Mouse (Mus musculus): Measurements from ENCODE around the gene Cbfa2t2. TPM values are rescaled to one million over a fixed set of nuclear protein-coding genes. Genes with fewer than 3 reads are reported as not detected.
A peak's percentile ranks its signal among the peaks of the same experiment; 100 is the strongest.

Cbfa2t2 gene
- 3.6 and 9.8 TPM in 2 replicates for polyA plus RNA-seq (2012; rRNA removed)

DNA sequence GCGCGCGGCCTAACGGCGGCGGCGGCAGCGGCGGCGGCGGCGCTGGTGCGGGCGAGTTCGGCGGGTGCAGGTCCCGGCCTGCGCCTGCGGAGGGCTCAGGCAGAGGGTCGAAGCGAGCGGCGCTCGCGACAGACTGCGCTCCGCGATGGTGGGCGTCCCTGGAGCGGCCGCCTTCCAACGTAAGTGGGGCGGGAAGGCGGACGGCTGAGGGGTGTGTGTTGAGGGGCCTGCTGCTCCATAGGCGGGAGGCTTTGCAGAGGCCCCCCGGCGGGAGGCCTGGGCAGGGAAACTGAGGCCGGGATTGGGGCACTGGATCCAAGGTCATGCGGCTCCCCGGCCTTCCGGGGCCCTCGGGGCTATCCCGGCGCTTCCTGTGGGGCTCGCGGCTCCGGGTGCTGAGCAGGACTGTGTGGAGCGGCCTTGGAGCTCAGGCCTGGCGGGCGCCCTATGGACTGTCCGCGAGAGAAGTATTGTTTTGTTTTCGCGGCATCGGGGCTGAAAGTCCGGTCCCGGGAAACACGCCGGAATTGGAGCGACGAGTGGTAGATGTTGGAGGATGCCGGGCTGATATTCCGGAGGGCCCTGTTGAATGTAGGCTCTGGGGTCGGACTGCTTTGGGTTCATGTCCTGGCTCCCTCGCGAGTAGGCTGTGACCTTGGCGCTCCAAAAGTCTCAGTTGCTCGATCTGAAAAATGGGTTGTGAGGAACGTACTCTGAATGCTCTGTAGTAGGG is at the start of gene Cbfa2t2:
Gene Cbfa2t2 (plus strand): TSS at position 24 of the 733 bp plus-strand sequence.
- Histone ChIP-seq H3K27me3 (ENCODE audit: control insufficient read depth, insufficient read depth, low read length) (no peaks in the 10 kb centered on the region), H3K36me3 (ENCODE audit: control insufficient read depth, insufficient read depth, low read length) (no peaks in the 10 kb centered on the region), H3K27ac (ENCODE audit: insufficient read depth, low read depth, low read length) (peak within 1 kb of the TSS; percentile 61), H3K4me1 (ENCODE audit: control insufficient read depth, insufficient read depth, insufficient read length, low read length) (peaks cover 2% of the 10 kb centered on the region; the same call in 1 of the 2 replicates), H3K4me3 (ENCODE audit: low read depth, low read length) (peak within 1 kb of the TSS; percentile 93)
- WGBS, result under 1% methylated on average over 65 of the region's 70 CpGs
- TF ChIP-seq CTCF (IDR thresholded peaks at IDR 0.05; ENCODE audit: extremely low read depth, insufficient read length, insufficient replicate concordance, low read depth, low read length) (no peak), POLR2A (IDR thresholded peaks at IDR 0.05; ENCODE audit: low read depth, low read length) (no peak; the same call in 1 of the 2 replicates)

DNA sequence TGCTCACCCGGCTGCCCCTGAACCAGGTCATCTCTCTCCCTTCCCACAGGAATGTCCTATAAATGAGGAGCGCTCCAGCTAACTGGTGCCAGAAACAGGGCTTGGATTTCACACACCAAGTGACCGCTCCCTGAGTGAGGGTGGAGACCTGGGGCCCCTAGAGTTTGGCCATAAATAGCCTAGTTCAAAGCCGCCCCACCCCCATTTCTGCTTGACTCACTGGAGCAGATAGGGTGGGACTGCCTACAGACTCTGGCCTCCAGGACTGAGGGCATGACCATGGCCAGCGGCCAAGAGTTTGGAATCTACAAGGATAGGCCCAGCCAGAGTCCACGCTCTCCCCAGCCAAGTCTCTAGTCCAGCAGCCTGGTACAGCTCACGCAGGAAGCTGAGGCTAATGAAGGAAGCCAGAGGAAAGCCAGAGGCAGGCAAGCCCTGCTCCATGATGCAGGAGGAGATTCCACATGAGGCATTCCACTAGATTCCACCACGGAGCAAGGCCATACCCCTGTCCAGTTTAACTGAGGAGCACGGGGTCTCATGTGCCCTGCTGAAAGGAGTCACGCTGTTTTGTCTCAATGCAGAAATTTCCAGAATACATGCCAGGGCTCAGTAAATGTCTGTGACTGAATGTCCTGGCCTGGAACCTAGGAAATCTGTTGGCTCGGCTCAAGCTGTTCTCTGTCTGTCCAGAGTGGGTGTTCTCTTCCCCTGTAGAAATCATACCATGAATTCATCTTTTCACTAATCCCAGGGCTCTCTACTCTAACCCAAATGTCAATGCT is 45.9 kb upstream of the Cbfa2t2 start:
- 38% methylated on average over 11 of the region's 11 CpGs for WGBS
- H3K4me1 ChIP-seq (ENCODE audit: control insufficient read depth, insufficient read depth, insufficient read length, low read length), result peaks cover 15% of the 10 kb centered on the region; the same call in 1 of the 2 replicates
- H3K27me3 ChIP-seq (ENCODE audit: control insufficient read depth, insufficient read depth, low read length), result no peaks in the 10 kb centered on the region
- TF ChIP-seq CTCF (IDR thresholded peaks at IDR 0.05; ENCODE audit: extremely low read depth, insufficient read length, insufficient replicate concordance, low read depth, low read length) (no peak), POLR2A (IDR thresholded peaks at IDR 0.05; ENCODE audit: low read depth, low read length) (peak; percentile 56; the same call in 1 of the 2 replicates)
- no peak overlapping the region for H3K4me3 ChIP-seq (ENCODE audit: low read depth, low read length)
- no peaks in the 10 kb centered on the region for H3K36me3 ChIP-seq (ENCODE audit: control insufficient read depth, insufficient read depth, low read length)
- H3K27ac ChIP-seq (ENCODE audit: insufficient read depth, low read depth, low read length), result peak overlapping the region; percentile 92

- no peak overlapping the region for H3K4me3 ChIP-seq (ENCODE audit: low read depth, low read length)
- H3K36me3 ChIP-seq (ENCODE audit: control insufficient read depth, insufficient read depth, low read length), result 0 out of 2 replicates have a peak, but pooled peaks cover 3% of the 10 kb centered on the region
- no peaks in the 10 kb centered on the region for H3K27me3 ChIP-seq (ENCODE audit: control insufficient read depth, insufficient read depth, low read length)
- H3K4me1 ChIP-seq (ENCODE audit: control insufficient read depth, insufficient read depth, insufficient read length, low read length), result peaks cover 14% of the 10 kb centered on the region; the same call in 1 of the 2 replicates
- no peak for TF ChIP-seq CTCF (IDR thresholded peaks at IDR 0.05; ENCODE audit: extremely low read depth, insufficient read length, insufficient replicate concordance, low read depth, low read length)
- no peak for TF ChIP-seq POLR2A (IDR thresholded peaks at IDR 0.05; ENCODE audit: low read depth, low read length)
- 79% methylated on average over 3 of the region's 3 CpGs for WGBS
- no peak overlapping the region for H3K27ac ChIP-seq (ENCODE audit: insufficient read depth, low read depth, low read length)
Observed at GRCm38 (mm10) chr2:154394602-154395001, 41.7 kb upstream of the Cbfa2t2 start.

- 43% methylated on average over 2 of the region's 2 CpGs for WGBS
- no peak for TF ChIP-seq POLR2A (IDR thresholded peaks at IDR 0.05; ENCODE audit: low read depth, low read length)
- TF ChIP-seq CTCF (IDR thresholded peaks at IDR 0.05; ENCODE audit: extremely low read depth, insufficient read length, insufficient replicate concordance, low read depth, low read length), result no peak
- no peaks in the 10 kb centered on the region for H3K4me1 ChIP-seq (ENCODE audit: control insufficient read depth, insufficient read depth, insufficient read length, low read length)
- no peak overlapping the region for H3K4me3 ChIP-seq (ENCODE audit: low read depth, low read length)
- H3K27me3 ChIP-seq (ENCODE audit: control insufficient read depth, insufficient read depth, low read length), result no peaks in the 10 kb centered on the region
- H3K36me3 ChIP-seq (ENCODE audit: control insufficient read depth, insufficient read depth, low read length), result peaks cover 3% of the 10 kb centered on the region; the same call in 1 of the 2 replicates
- no peak overlapping the region for H3K27ac ChIP-seq (ENCODE audit: insufficient read depth, low read depth, low read length)
Observed at GRCm38 (mm10) chr2:154396529-154396928, 39.8 kb upstream of the Cbfa2t2 start.

GRCm38 (mm10) chr2:154398267-154398666 is 38.0 kb upstream of the Cbfa2t2 start:
- TF ChIP-seq POLR2A (IDR thresholded peaks at IDR 0.05; ENCODE audit: low read depth, low read length), result no peak
- TF ChIP-seq CTCF (IDR thresholded peaks at IDR 0.05; ENCODE audit: extremely low read depth, insufficient read length, insufficient replicate concordance, low read depth, low read length), result no peak
- WGBS, result 82% methylated on average over 7 of the region's 7 CpGs
- Histone ChIP-seq H3K27me3 (ENCODE audit: control insufficient read depth, insufficient read depth, low read length) (no peaks in the 10 kb centered on the region), H3K4me1 (ENCODE audit: control insufficient read depth, insufficient read depth, insufficient read length, low read length) (no peaks in the 10 kb centered on the region), H3K27ac (ENCODE audit: insufficient read depth, low read depth, low read length) (no peak overlapping the region), H3K4me3 (ENCODE audit: low read depth, low read length) (no peak overlapping the region), H3K36me3 (ENCODE audit: control insufficient read depth, insufficient read depth, low read length) (peaks cover 3% of the 10 kb centered on the region; the same call in 1 of the 2 replicates)

DNA sequence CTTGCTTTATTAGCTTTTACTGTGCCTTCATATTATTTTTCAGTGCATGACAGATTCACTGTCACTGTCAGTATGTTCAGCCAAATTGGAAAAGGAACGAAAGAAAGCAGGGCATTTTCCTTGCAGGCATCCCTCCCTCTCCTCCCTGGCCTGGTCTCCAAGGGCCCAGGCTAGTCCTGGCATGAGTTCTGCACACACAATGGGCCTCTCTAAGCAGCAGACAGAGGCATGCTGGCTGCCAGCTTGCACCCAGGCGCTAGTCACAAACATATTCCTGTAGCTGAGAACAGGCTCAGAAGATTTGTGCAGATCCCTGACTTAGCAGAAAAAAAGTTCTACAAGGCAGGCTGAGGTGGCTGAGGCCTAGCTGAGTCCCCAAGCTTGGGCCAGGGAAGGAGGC is 37.0 kb upstream of the Cbfa2t2 start:
- Histone ChIP-seq H3K27me3 (ENCODE audit: control insufficient read depth, insufficient read depth, low read length) (no peaks in the 10 kb centered on the region), H3K4me1 (ENCODE audit: control insufficient read depth, insufficient read depth, insufficient read length, low read length) (no peaks in the 10 kb centered on the region), H3K4me3 (ENCODE audit: low read depth, low read length) (no peak overlapping the region), H3K27ac (ENCODE audit: insufficient read depth, low read depth, low read length) (no peak overlapping the region), H3K36me3 (ENCODE audit: control insufficient read depth, insufficient read depth, low read length) (peaks cover 3% of the 10 kb centered on the region; the same call in 1 of the 2 replicates)
- WGBS, result 88% methylated on average over 2 of the region's 2 CpGs
- TF ChIP-seq CTCF (IDR thresholded peaks at IDR 0.05; ENCODE audit: extremely low read depth, insufficient read length, insufficient replicate concordance, low read depth, low read length), result no peak
- no peak for TF ChIP-seq POLR2A (IDR thresholded peaks at IDR 0.05; ENCODE audit: low read depth, low read length)

DNA sequence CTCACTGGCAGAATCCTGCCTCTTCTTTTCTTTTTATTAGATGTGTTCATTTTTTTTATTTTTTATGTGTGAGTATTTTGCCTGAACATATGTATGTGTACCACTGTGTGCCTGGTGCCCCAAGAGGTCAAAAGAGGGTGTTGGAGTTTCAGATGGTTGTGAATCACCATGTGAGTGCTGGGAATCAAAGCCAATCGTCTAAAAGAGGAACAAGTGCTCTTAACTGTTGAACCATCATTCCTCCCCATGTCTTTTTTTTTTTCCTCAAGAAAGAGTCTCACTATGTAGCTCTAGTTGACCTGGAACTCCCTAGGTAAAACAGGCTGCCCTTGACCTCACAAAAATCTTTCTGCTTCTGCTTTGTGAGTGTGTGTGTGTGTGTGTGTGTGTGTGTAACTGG is 34.3 kb upstream of the Cbfa2t2 start:
- Histone ChIP-seq H3K4me1 (ENCODE audit: control insufficient read depth, insufficient read depth, insufficient read length, low read length) (no peaks in the 10 kb centered on the region), H3K36me3 (ENCODE audit: control insufficient read depth, insufficient read depth, low read length) (peaks cover 3% of the 10 kb centered on the region; the same call in 1 of the 2 replicates), H3K27me3 (ENCODE audit: control insufficient read depth, insufficient read depth, low read length) (no peaks in the 10 kb centered on the region), H3K27ac (ENCODE audit: insufficient read depth, low read depth, low read length) (no peak overlapping the region), H3K4me3 (ENCODE audit: low read depth, low read length) (no peak overlapping the region)
- WGBS, result 41% methylated on average over 1 of the region's 1 CpGs
- TF ChIP-seq POLR2A (IDR thresholded peaks at IDR 0.05; ENCODE audit: low read depth, low read length), result no peak
- no peak for TF ChIP-seq CTCF (IDR thresholded peaks at IDR 0.05; ENCODE audit: extremely low read depth, insufficient read length, insufficient replicate concordance, low read depth, low read length)
